Mouse (Mus musculus) stomach, embryonic 15.5 days (tissue): ENCODE data around the gene Frzb. TPM values are rescaled to one million over a fixed set of nuclear protein-coding genes. Genes with fewer than 3 reads are reported as not detected.

Experiments used
- ATAC-seq: fragments of 200-750 bp; cut with Nextera tagmentation; 2 replicates; pipeline ENCODE4 v1.8.0; 2017; ENCODE audit warnings: low read depth, moderate number of reproducible peaks, moderate TSS enrichment; ENCODE audit not compliant: insufficient read depth, low FRiP score
- H3K27ac ChIP-seq: fragments of 300-500 bp; sonication (generic); 2 replicates; pipeline ENCODE4 v1.5.1; 2015; ENCODE audit warnings: mild to moderate bottlenecking, inconsistent platforms
- H3K27me3 ChIP-seq: fragments of 300-500 bp; sonication (generic); replicated peaks from 2 replicates; pipeline ENCODE4 v1.6.1; 2015; ENCODE audit warnings: inconsistent platforms
- H3K36me3 ChIP-seq: fragments of 300-500 bp; sonication (generic); 2 replicates; pipeline ENCODE4 v1.6.1; 2015; ENCODE audit warnings: inconsistent platforms
- H3K4me1 ChIP-seq: fragments of 300-500 bp; sonication (generic); 2 replicates; pipeline ENCODE4 v1.6.1; 2015; ENCODE audit warnings: inconsistent platforms
- H3K4me2 ChIP-seq: fragments of 300-500 bp; sonication (generic); 2 replicates; pipeline ENCODE4 v1.6.1; 2015; ENCODE audit warnings: mild to moderate bottlenecking, inconsistent platforms
- H3K4me3 ChIP-seq: fragments of 300-500 bp; sonication (generic); replicated peaks from 2 replicates; pipeline ENCODE4 v1.5.1; 2015; ENCODE audit warnings: inconsistent platforms
- H3K9ac ChIP-seq: fragments of 300-500 bp; sonication (generic); 2 replicates; pipeline ENCODE4 v1.6.1; 2015; ENCODE audit warnings: inconsistent platforms
- H3K9me3 ChIP-seq: fragments of 300-500 bp; sonication (generic); 2 replicates; pipeline ENCODE4 v1.6.1; 2016; ENCODE audit warnings: inconsistent platforms
- WGBS: fragments of 180-500 bp; shearing (Covaris S2); methylation state at CpG from one replicate; pipeline ENCODE4 v1.1.7; 2015; 5-methylcytosine and 5-hydroxymethylcytosine counted together
- polyA plus RNA-seq: library from polyadenylated mRNA; unstranded; fragments of >200 nt; fragmentation: Nextera tagmentation; extraction: Ambion mirVana; gene quantifications from 2 replicates; pipeline ENCODE4 v1.2.1, GENCODE M21; 2015

Frzb gene
- polyA plus RNA-seq, 1 experiment from 2014 or later: 5.0 TPM

GRCm38 (mm10) chr2:80374892-80375291 lies 72.5 kb downstream of the Frzb start:
- Histone ChIP-seq H3K4me3 (no peak overlapping the region), H3K36me3 (no peaks in the 10 kb centered on the region), H3K4me1 (no peaks in the 10 kb centered on the region), H3K9me3 (no peaks in the 10 kb centered on the region), H3K27ac (no peak overlapping the region), H3K4me2 (no peak overlapping the region), H3K27me3 (no peaks in the 10 kb centered on the region), H3K9ac (no peak overlapping the region)
- no peak for ATAC-seq

GRCm38 (mm10) chr2:80371458-80371857 lies 76.0 kb downstream of the Frzb start:
- no peak overlapping the region for H3K27ac ChIP-seq
- H3K4me3 ChIP-seq: no peak overlapping the region
- H3K27me3 ChIP-seq: no peaks in the 10 kb centered on the region
- H3K9ac ChIP-seq: no peak overlapping the region
- no peak for ATAC-seq
- 83% methylated on average over 8 of the region's 8 CpGs for WGBS
- H3K9me3 ChIP-seq: no peaks in the 10 kb centered on the region
- no peaks in the 10 kb centered on the region for H3K4me1 ChIP-seq
- no peak overlapping the region for H3K4me2 ChIP-seq
- no peaks in the 10 kb centered on the region for H3K36me3 ChIP-seq

Other genes with a start within 250 kb of the Frzb start
- 0.04 and 0.10 TPM in 2 replicates for gene Prdx6b, start 155.2 kb downstream of the Frzb start, polyA plus RNA-seq
- gene Dnajc10, start 132.2 kb downstream of the Frzb start, polyA plus RNA-seq: 66.9 and 77.2 TPM in 2 replicates
- gene Nckap1, start 133.8 kb upstream of the Frzb start, polyA plus RNA-seq: 69.8 and 74.4 TPM in 2 replicates
- gene Dusp19, start 169.4 kb upstream of the Frzb start, polyA plus RNA-seq: 15.1 and 17.1 TPM in 2 replicates
- gene Nup35, start 169.6 kb upstream of the Frzb start, polyA plus RNA-seq: 40.8 and 41.7 TPM in 2 replicates